31 mouse cellular contexts compared by ENCODE assay signal in the genomic region with DNA sequence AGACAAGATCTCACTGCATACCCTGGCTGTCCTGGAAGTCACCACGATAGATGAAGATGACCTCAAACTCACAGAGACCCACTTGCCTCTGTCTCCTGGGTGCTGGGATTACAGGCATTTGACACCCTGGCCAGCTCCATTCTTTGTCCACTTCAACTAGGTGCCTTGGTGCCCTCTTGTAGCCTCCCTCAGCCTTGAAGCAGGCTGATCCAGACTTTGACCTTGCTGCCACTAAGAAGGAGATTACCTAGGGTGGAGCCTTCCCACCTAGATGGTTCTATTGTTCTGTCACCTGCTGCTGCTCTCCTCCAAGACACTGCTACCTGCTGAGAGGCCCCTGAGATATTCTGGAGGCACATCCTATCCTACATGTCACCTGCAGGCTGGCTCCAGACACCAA. TPM values are rescaled to one million over a fixed set of nuclear protein-coding genes. Genes with fewer than 3 reads are reported as not detected.
"Had no signal": no experiment of that assay in that cellular context is flagged by ENCODE, and none has a peak within 500 bp of the region (broad histone marks: within the 10 kb centered on the region; RNA-seq: fewer than 3 reads in every experiment).

No protein-coding gene starts in this region.

RNA-seq across cellular contexts. Expression of gene Vmn1r183, which starts 21.4 kb away (rescaled TPM):
- polyA plus RNA-seq: limb, embryonic 10.5 days; limb, embryonic 11.5 days; limb, embryonic 12.5 days; limb, embryonic 13.5 days; limb, embryonic 14.5 days; limb, embryonic 15.5 days; liver, adult 2 months; liver, embryonic 11.5 days; liver, embryonic 12.5 days; liver, embryonic 13.5 days; liver, embryonic 14.5 days; liver, embryonic 15.5 days; liver, embryonic 16.5 days; liver, postnatal 0 days; lung, adult 2 months; lung, embryonic 14.5 days; lung, embryonic 15.5 days; lung, embryonic 16.5 days; lung, postnatal 0 days; macrophage; midbrain, embryonic 10.5 days; midbrain, embryonic 11.5 days; midbrain, embryonic 12.5 days; midbrain, embryonic 13.5 days; midbrain, embryonic 14.5 days; midbrain, embryonic 15.5 days; midbrain, embryonic 16.5 days; midbrain, postnatal 0 days; myocyte; neural tube, embryonic 11.5 days; neural tube, embryonic 12.5 days had no signal
